Mouse (Mus musculus): ENCODE data around the gene Ngly1. TPM values are rescaled to one million over a fixed set of nuclear protein-coding genes. Genes with fewer than 3 reads are reported as not detected.
"Not testable (repeated sequence)": the region's sequence is repeated elsewhere in the genome, so short reads cannot be mapped to it uniquely, and the experiment has no call there.

Gene Ngly1
- polyA plus RNA-seq, 1 experiment from 2014 or later: 26.1 TPM

- H3K27ac ChIP-seq (replicated peaks); H3K9me3 ChIP-seq; H3K4me1 ChIP-seq; H3K36me3 ChIP-seq; H3K9ac ChIP-seq (replicated peaks); H3K27me3 ChIP-seq; H3K4me3 ChIP-seq; H3K4me2 ChIP-seq (replicated peaks); ATAC-seq (ENCODE audit: low FRiP score, low read depth): not testable (repeated sequence)
- 74% methylated on average over 2 of the region's 2 CpGs for WGBS
Measured at GRCm38 (mm10) chr14:16313073-16313472, 64.0 kb downstream of the Ngly1 start.

- no peak overlapping the region for H3K27ac ChIP-seq (replicated peaks)
- H3K4me1 ChIP-seq: no peaks in the 10 kb centered on the region
- no peak overlapping the region for H3K4me3 ChIP-seq
- no peaks in the 10 kb centered on the region for H3K27me3 ChIP-seq
- no peaks in the 10 kb centered on the region for H3K9me3 ChIP-seq
- WGBS: 75% methylated on average over 7 of the region's 7 CpGs
- no peaks in the 10 kb centered on the region for H3K36me3 ChIP-seq
- H3K9ac ChIP-seq (replicated peaks): no peak overlapping the region
- no peak for ATAC-seq (ENCODE audit: low FRiP score, low read depth)
- H3K4me2 ChIP-seq (replicated peaks): no peak overlapping the region
Measured at GRCm38 (mm10) chr14:16313936-16314521, 64.9 kb downstream of the Ngly1 start.

DNA sequence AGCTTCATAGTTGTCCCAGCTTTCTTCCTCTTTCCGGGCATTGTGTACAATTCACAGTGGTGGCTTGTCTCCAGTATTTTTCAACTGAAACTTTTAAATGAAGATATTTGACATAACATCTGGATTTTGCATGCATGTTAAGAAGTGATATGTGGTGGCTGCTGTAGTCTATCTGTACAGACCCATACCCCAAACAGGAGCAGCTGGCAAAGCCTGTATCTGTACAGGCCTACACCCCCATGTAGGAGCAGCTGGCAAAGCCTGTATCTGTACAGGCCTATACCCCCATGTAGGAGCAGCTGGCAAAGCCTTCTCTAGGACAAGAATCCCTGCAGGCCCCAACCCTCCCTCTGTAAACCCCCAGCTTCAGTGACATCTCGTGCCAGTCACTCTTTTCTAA is 65.8 kb downstream of the Ngly1 start:
- H3K9ac ChIP-seq (replicated peaks): no peak overlapping the region
- H3K27ac ChIP-seq (replicated peaks): no peak overlapping the region
- ATAC-seq (ENCODE audit: low FRiP score, low read depth): peak; percentile 30; the same call in 1 of the 2 replicates
- no peaks in the 10 kb centered on the region for H3K9me3 ChIP-seq
- H3K4me2 ChIP-seq (replicated peaks): no peak overlapping the region
- no peaks in the 10 kb centered on the region for H3K27me3 ChIP-seq
- 79% methylated on average over 2 of the region's 2 CpGs for WGBS
- no peaks in the 10 kb centered on the region for H3K4me1 ChIP-seq
- no peak overlapping the region for H3K4me3 ChIP-seq
- H3K36me3 ChIP-seq: no peaks in the 10 kb centered on the region

GRCm38 (mm10) chr14:16316715-16317114 is 67.6 kb downstream of the Ngly1 start:
- H3K36me3 ChIP-seq: no peaks in the 10 kb centered on the region
- no peak for ATAC-seq (ENCODE audit: low FRiP score, low read depth)
- H3K27ac ChIP-seq (replicated peaks): no peak overlapping the region
- H3K27me3 ChIP-seq: no peaks in the 10 kb centered on the region
- H3K9ac ChIP-seq (replicated peaks): no peak overlapping the region
- H3K4me1 ChIP-seq: no peaks in the 10 kb centered on the region
- WGBS: 83% methylated on average over 1 of the region's 1 CpGs
- no peaks in the 10 kb centered on the region for H3K9me3 ChIP-seq
- H3K4me3 ChIP-seq: no peak overlapping the region
- no peak overlapping the region for H3K4me2 ChIP-seq (replicated peaks)

GRCm38 (mm10) chr14:16319818-16320217 is 70.7 kb downstream of the Ngly1 start:
- no peak for ATAC-seq (ENCODE audit: low FRiP score, low read depth)
- no peaks in the 10 kb centered on the region for H3K27me3 ChIP-seq
- H3K4me3 ChIP-seq: no peak overlapping the region
- H3K4me1 ChIP-seq: no peaks in the 10 kb centered on the region
- no peak overlapping the region for H3K9ac ChIP-seq (replicated peaks)
- no peak overlapping the region for H3K27ac ChIP-seq (replicated peaks)
- 80% methylated on average over 2 of the region's 2 CpGs for WGBS
- no peak overlapping the region for H3K4me2 ChIP-seq (replicated peaks)
- no peaks in the 10 kb centered on the region for H3K9me3 ChIP-seq
- no peaks in the 10 kb centered on the region for H3K36me3 ChIP-seq

GRCm38 (mm10) chr14:16324394-16324793 is 75.3 kb downstream of the Ngly1 start:
- Histone ChIP-seq H3K27me3 (no peaks in the 10 kb centered on the region), H3K27ac (replicated peaks) (no peak overlapping the region), H3K9me3 (no peaks in the 10 kb centered on the region)

GRCm38 (mm10) chr14:16325208-16325607 is 76.1 kb downstream of the Ngly1 start:
- Histone ChIP-seq H3K9me3 (no peaks in the 10 kb centered on the region), H3K9ac (replicated peaks) (no peak overlapping the region), H3K36me3 (no peaks in the 10 kb centered on the region), H3K4me1 (peaks cover 10% of the 10 kb centered on the region), H3K4me3 (no peak overlapping the region), H3K27ac (replicated peaks) (no peak overlapping the region), H3K27me3 (no peaks in the 10 kb centered on the region), H3K4me2 (replicated peaks) (no peak overlapping the region)
- 50% methylated on average over 1 of the region's 1 CpGs for WGBS
- no peak for ATAC-seq (ENCODE audit: low FRiP score, low read depth)

More at GRCm38 (mm10) chr14:16324394-16324793, 75.3 kb downstream of the Ngly1 start:
- no peaks in the 10 kb centered on the region for H3K36me3 ChIP-seq
- no peak for ATAC-seq (ENCODE audit: low FRiP score, low read depth)
- peaks cover 10% of the 10 kb centered on the region for H3K4me1 ChIP-seq
- 86% methylated on average over 4 of the region's 4 CpGs for WGBS
- H3K9ac ChIP-seq (replicated peaks): no peak overlapping the region
- no peak overlapping the region for H3K4me3 ChIP-seq
- H3K4me2 ChIP-seq (replicated peaks): no peak overlapping the region

GRCm38 (mm10) chr14:16328531-16328930 is 79.5 kb downstream of the Ngly1 start:
- Histone ChIP-seq H3K27ac (replicated peaks) (0 out of 2 replicates have a peak overlapping the region, but pooled peaks have one; percentile 40), H3K9me3 (no peaks in the 10 kb centered on the region), H3K27me3 (no peaks in the 10 kb centered on the region), H3K4me1 (peaks cover 10% of the 10 kb centered on the region), H3K4me2 (replicated peaks) (no peak overlapping the region), H3K36me3 (no peaks in the 10 kb centered on the region), H3K9ac (replicated peaks) (no peak overlapping the region), H3K4me3 (no peak overlapping the region)
- 9% methylated on average over 2 of the region's 2 CpGs for WGBS
- peak; percentile 78 for ATAC-seq (ENCODE audit: low FRiP score, low read depth)

GRCm38 (mm10) chr14:16328959-16329480 is 79.9 kb downstream of the Ngly1 start:
- Histone ChIP-seq H3K36me3 (no peaks in the 10 kb centered on the region), H3K9me3 (no peaks in the 10 kb centered on the region), H3K4me3 (no peak overlapping the region), H3K27ac (replicated peaks) (0 out of 2 replicates have a peak overlapping the region, but pooled peaks have one; percentile 40), H3K27me3 (no peaks in the 10 kb centered on the region), H3K4me2 (replicated peaks) (no peak overlapping the region), H3K4me1 (peaks cover 10% of the 10 kb centered on the region), H3K9ac (replicated peaks) (no peak overlapping the region)
- peak; percentile 64 for ATAC-seq (ENCODE audit: low FRiP score, low read depth)
- 13% methylated on average over 5 of the region's 5 CpGs for WGBS

DNA sequence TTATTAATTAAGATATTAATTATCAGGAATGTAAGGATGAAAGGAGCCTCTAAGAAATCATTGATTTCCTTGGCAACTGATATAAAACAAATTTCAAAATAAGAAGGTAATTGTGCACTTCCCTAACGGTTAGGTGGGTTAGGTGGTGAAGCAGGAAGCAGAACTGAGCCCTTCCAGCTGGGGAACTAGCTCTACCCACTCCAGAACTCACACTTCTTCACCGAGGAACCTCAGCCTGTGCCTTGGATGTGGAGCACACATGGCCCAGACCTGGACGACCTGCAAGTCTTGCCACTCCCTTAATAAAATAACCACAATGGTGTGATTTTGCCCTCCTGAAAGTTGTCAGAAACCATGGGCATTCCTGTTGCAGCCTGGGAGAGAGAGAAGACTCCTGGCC is 80.7 kb downstream of the Ngly1 start:
- H3K4me1 ChIP-seq: peaks cover 10% of the 10 kb centered on the region
- H3K9me3 ChIP-seq: no peaks in the 10 kb centered on the region
- H3K27ac ChIP-seq (replicated peaks): no peak overlapping the region
- no peak overlapping the region for H3K9ac ChIP-seq (replicated peaks)
- H3K27me3 ChIP-seq: no peaks in the 10 kb centered on the region
- H3K36me3 ChIP-seq: no peaks in the 10 kb centered on the region
- no peak for ATAC-seq (ENCODE audit: low FRiP score, low read depth)
- no peak overlapping the region for H3K4me3 ChIP-seq
- WGBS: 82% methylated on average over 3 of the region's 3 CpGs
- H3K4me2 ChIP-seq (replicated peaks): no peak overlapping the region

DNA sequence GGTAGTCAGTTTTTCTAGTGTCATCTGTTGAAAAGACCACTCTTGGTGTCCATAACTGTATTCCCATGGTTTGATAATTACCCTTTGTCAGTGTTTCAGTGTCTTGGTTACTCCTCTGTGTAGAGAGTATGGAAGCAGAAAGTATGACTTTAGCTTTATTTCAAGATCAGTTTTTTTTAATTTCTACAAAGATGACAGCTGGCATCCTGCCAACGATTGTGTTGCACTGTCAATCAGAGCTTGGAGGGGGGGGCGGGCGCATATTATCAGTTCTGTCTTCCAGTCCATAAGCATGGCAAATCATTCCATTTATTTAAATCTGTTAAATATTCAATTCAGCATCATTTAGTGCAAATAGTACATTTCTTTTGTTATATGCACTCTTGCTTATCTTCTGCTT is 85.2 kb downstream of the Ngly1 start:
- Histone ChIP-seq H3K27ac (replicated peaks) (no peak overlapping the region), H3K9me3 (no peaks in the 10 kb centered on the region), H3K27me3 (no peaks in the 10 kb centered on the region), H3K36me3 (no peaks in the 10 kb centered on the region), H3K4me3 (no peak overlapping the region), H3K4me2 (replicated peaks) (no peak overlapping the region), H3K4me1 (peaks cover under 1% of the 10 kb centered on the region; the same call in 1 of the 2 replicates), H3K9ac (replicated peaks) (no peak overlapping the region)
- WGBS: 90% methylated on average over 3 of the region's 3 CpGs
- ATAC-seq (ENCODE audit: low FRiP score, low read depth): no peak

- H3K4me2 ChIP-seq (replicated peaks): no peak overlapping the region
- H3K4me3 ChIP-seq: no peak overlapping the region
- H3K9me3 ChIP-seq: no peaks in the 10 kb centered on the region
- H3K36me3 ChIP-seq: no peaks in the 10 kb centered on the region
- no peak overlapping the region for H3K27ac ChIP-seq (replicated peaks)
- H3K4me1 ChIP-seq: no peaks in the 10 kb centered on the region
- no peak for ATAC-seq (ENCODE audit: low FRiP score, low read depth)
- H3K9ac ChIP-seq (replicated peaks): no peak overlapping the region
- no peaks in the 10 kb centered on the region for H3K27me3 ChIP-seq
- WGBS: 64% methylated on average over 3 of the region's 3 CpGs
Measured at GRCm38 (mm10) chr14:16335835-16336417, 86.8 kb downstream of the Ngly1 start.
